Mouse (Mus musculus) liver, embryonic 13.5 days (tissue): ENCODE data around the gene Mpped2. TPM values are rescaled to one million over a fixed set of nuclear protein-coding genes. Genes with fewer than 3 reads are reported as not detected.

Experiments used
- ATAC-seq: fragments of 200-750 bp; cut with Nextera tagmentation; 2 replicates; pipeline ENCODE4 v1.8.0; 2017; ENCODE audit warnings: low read depth, mild to moderate bottlenecking, moderate number of reproducible peaks, moderate library complexity
- DNase-seq: peaks from one replicate; pipeline ENCODE4 v3.0.0; 2022
- H3K27ac ChIP-seq: fragments of 300-500 bp; sonication (generic); 2 replicates; pipeline ENCODE4 v1.5.1; 2015; ENCODE audit warnings: moderate library complexity, mild to moderate bottlenecking, inconsistent platforms
- H3K27me3 ChIP-seq: fragments of 300-500 bp; sonication (generic); 2 replicates; pipeline ENCODE4 v1.6.1; 2015; ENCODE audit warnings: mild to moderate bottlenecking, inconsistent platforms
- H3K36me3 ChIP-seq: fragments of 300-500 bp; sonication (generic); 2 replicates; pipeline ENCODE4 v1.6.1; 2015; ENCODE audit warnings: mild to moderate bottlenecking, inconsistent platforms
- H3K4me1 ChIP-seq: fragments of 300-500 bp; sonication (generic); replicated peaks from 2 replicates; pipeline ENCODE4 v1.6.1; 2015; ENCODE audit warnings: inconsistent platforms
- H3K4me2 ChIP-seq: fragments of 300-500 bp; sonication (generic); 2 replicates; pipeline ENCODE4 v1.6.1; 2015; ENCODE audit warnings: inconsistent platforms, mild to moderate bottlenecking, moderate library complexity
- H3K4me3 ChIP-seq: fragments of 300-500 bp; sonication (generic); replicated peaks from 2 replicates; pipeline ENCODE4 v1.5.1; 2015; ENCODE audit warnings: mild to moderate bottlenecking, inconsistent platforms
- H3K9ac ChIP-seq: fragments of 300-500 bp; sonication (generic); 2 replicates; pipeline ENCODE4 v1.6.1; 2015; ENCODE audit warnings: mild to moderate bottlenecking, inconsistent platforms
- H3K9me3 ChIP-seq: fragments of 300-500 bp; sonication (generic); replicated peaks from 2 replicates; pipeline ENCODE4 v1.6.1; 2016; ENCODE audit warnings: inconsistent platforms
- WGBS: fragments of 180-500 bp; shearing (Covaris S2); methylation state at CpG from one replicate; pipeline ENCODE4 v1.1.7; 2015; ENCODE audit not compliant: insufficient replicate concordance; 5-methylcytosine and 5-hydroxymethylcytosine counted together
- polyA plus RNA-seq: library from polyadenylated mRNA; unstranded; fragments of >200 nt; fragmentation: Nextera tagmentation; extraction: Ambion mirVana; gene quantifications from 2 replicates; pipeline ENCODE4 v1.2.1, GENCODE M21; 2015

Gene Mpped2
- polyA plus RNA-seq, result 3.4 and 3.9 TPM in 2 replicates

DNA sequence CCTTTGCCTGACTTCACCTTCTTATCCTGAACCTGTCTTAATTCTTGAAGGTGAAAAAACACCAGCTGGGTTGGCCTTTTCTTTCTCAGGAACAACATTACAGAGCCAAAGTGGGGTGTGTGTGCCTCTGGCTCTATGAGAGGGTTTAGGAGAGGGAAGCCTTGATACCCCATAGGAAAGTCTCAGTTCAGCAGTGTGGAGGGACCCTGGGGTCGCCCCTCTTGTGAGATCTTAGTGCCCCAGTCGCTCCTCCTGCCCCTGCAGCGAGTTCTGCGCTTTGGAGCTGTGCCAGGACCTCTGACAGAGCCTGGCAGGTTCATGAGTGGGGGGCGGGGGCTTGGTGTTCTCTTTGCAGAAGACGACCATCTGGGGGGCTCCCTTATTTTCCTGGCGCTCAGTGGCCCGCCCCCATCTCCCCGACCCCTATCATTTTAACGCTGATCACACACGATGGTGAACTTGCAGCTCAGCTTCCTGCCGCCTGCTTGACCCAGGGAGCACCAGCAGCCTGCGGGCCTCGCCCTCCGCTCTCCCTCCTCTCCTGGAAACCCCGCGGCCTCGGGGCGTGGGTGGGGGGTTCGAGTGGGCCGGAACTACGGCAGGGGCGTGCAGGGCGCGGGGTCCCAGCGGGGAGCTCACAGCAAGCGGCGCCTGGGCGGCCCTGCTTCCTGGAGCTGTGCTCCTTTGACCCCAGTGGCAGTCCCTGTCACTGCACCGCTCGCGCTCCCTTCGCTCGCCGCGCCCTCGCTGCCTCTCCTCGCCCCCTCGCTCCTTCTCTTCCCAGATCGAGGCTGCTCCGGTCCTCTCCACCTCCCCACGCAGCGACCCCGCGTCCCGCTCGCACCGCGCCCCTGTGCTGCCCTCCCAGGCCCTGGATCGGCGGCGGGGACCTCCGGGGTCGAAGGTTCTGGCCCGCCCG lies at the start of gene Mpped2:
Gene Mpped2, plus strand, starts transcription at position 487 of the 919 bp plus-strand sequence.
- Histone ChIP-seq H3K9ac (peak within 1 kb of the TSS; percentile 65), H3K36me3 (no peaks in the 10 kb centered on the region), H3K27me3 (peaks cover 65% of the 10 kb centered on the region), H3K27ac (peak within 1 kb of the TSS; percentile 58), H3K4me3 (peak within 1 kb of the TSS; percentile 64), H3K4me2 (peak within 1 kb of the TSS; percentile 87), H3K9me3 (no peaks in the 10 kb centered on the region), H3K4me1 (peaks cover 11% of the 10 kb centered on the region; the same call in 1 of the 2 replicates)
- ATAC-seq (peak; percentile 75), DNase-seq (peak; percentile 33)
- under 1% methylated on average over 46 of the region's 56 CpGs for WGBS

DNA sequence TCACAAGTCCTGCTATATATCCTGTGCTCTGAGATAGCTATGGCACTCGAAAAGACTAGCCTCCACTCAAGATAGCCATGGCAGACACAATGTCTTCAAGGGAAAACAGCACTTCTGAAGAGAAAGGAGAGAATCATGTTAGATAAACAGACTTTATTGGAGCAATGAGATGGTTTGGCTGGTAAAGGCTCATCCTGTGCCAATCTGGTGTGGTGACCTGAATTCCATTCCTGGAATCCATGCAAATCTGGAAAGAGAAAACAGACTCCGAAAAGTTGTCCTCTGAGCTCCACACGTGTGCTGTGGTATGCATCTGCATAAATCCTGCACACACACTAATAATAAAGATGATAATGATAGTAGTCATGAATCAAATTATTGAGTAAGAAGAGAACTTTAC lies 48.3 kb upstream of the Mpped2 start:
- Histone ChIP-seq H3K27ac (no peak overlapping the region), H3K4me3 (no peak overlapping the region), H3K4me2 (no peak overlapping the region), H3K9me3 (no peaks in the 10 kb centered on the region), H3K4me1 (no peaks in the 10 kb centered on the region), H3K27me3 (no peaks in the 10 kb centered on the region), H3K9ac (no peak overlapping the region), H3K36me3 (no peaks in the 10 kb centered on the region)
- 67% methylated on average over 3 of the region's 3 CpGs for WGBS
- DNase-seq (no peak), ATAC-seq (no peak)

DNA sequence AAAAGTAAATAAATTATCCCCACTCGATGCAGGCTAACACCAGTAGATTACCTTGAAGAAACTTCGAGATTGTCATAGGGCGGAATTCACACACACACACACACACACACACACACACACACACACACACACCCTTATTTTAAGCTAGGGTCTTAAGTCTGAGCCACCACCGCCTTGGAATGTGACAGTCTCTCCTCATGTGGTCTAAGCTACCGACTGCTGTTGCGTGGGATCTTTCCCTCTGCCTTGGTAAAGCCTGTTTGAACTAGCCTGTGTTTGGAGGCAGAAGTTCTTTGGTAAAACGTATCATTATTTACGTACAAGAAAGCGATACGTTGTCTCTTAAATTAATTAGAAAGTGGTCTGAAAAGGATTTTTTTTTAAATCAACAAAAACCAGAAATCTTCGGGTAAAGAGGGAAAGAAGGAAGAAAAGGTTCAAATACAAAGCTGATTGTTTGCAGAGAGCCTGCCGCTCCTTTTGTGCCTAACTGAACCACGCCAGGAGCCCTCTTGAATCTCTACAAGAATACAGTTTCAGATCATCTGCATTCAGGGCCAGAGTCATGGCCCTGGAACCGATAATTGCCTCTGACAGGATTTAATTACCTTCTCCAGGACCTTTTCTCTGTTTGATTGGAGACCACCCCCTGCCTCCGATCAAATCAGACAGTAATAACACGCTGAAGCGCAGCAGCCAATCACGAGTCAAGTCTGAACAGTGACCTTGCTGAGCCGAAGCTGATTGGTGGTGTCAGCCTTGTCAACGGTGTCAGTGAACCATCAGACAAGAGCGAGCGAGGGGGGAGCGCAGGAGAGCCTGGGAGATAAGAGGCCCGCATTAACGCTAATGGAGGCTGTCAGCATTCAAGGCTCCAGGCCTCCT lies 43.1 kb upstream of the Mpped2 start:
- Histone ChIP-seq H3K4me3 (peak overlapping the region; percentile 58), H3K27ac (no peak overlapping the region), H3K4me1 (0 out of 2 replicates have a peak, but pooled peaks cover 2% of the 10 kb centered on the region), H3K36me3 (no peaks in the 10 kb centered on the region), H3K9ac (peak overlapping the region; percentile 47), H3K9me3 (no peaks in the 10 kb centered on the region), H3K27me3 (no peaks in the 10 kb centered on the region), H3K4me2 (peak overlapping the region; percentile 69)
- DNase-seq, result peak; percentile 66
- ATAC-seq, result peak; percentile 99
- 8% methylated on average over 25 of the region's 25 CpGs for WGBS

GRCm38 (mm10) chr2:106652151-106652550 lies 40.9 kb upstream of the Mpped2 start:
- ATAC-seq (no peak), DNase-seq (no peak)
- Histone ChIP-seq H3K4me1 (0 out of 2 replicates have a peak, but pooled peaks cover 2% of the 10 kb centered on the region), H3K9me3 (no peaks in the 10 kb centered on the region), H3K27me3 (no peaks in the 10 kb centered on the region), H3K4me3 (no peak overlapping the region), H3K4me2 (no peak overlapping the region), H3K27ac (no peak overlapping the region), H3K36me3 (no peaks in the 10 kb centered on the region), H3K9ac (no peak overlapping the region)
- WGBS, result 52% methylated on average over 8 of the region's 8 CpGs

- ATAC-seq (no peak), DNase-seq (no peak)
- 78% methylated on average over 4 of the region's 4 CpGs for WGBS
- no peaks in the 10 kb centered on the region for H3K36me3 ChIP-seq
- no peak overlapping the region for H3K9ac ChIP-seq
- no peaks in the 10 kb centered on the region for H3K9me3 ChIP-seq
- no peak overlapping the region for H3K4me2 ChIP-seq
- no peak overlapping the region for H3K27ac ChIP-seq
- H3K4me1 ChIP-seq, result 0 out of 2 replicates have a peak, but pooled peaks cover 2% of the 10 kb centered on the region
- H3K27me3 ChIP-seq, result no peaks in the 10 kb centered on the region
- no peak overlapping the region for H3K4me3 ChIP-seq
Measured at GRCm38 (mm10) chr2:106652741-106653140, 40.3 kb upstream of the Mpped2 start.

DNA sequence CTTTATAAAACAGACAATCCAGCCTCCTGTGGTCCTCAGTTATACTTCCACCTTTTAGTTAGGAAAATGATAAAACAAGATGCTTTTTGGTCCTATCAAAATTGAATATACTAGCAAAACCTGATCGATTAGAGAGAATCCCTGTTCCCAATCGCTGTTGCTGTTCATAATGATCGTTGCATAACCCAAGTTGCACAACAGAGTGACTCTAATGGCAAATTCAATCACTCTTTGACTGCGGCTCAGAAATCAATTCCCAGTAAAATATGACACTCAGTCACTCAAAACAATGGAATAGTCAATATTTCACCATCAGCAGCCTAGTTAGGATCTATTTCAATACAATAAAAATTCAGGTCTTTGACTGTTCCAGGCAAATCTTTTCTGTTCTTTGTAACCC lies 39.8 kb upstream of the Mpped2 start:
- no peaks in the 10 kb centered on the region for H3K27me3 ChIP-seq
- H3K36me3 ChIP-seq, result no peaks in the 10 kb centered on the region
- no peak for DNase-seq
- H3K9ac ChIP-seq, result no peak overlapping the region
- 72% methylated on average over 4 of the region's 4 CpGs for WGBS
- no peak for ATAC-seq
- no peak overlapping the region for H3K4me3 ChIP-seq
- no peaks in the 10 kb centered on the region for H3K9me3 ChIP-seq
- H3K4me1 ChIP-seq, result 0 out of 2 replicates have a peak, but pooled peaks cover 2% of the 10 kb centered on the region
- H3K27ac ChIP-seq, result no peak overlapping the region
- H3K4me2 ChIP-seq, result no peak overlapping the region

DNA sequence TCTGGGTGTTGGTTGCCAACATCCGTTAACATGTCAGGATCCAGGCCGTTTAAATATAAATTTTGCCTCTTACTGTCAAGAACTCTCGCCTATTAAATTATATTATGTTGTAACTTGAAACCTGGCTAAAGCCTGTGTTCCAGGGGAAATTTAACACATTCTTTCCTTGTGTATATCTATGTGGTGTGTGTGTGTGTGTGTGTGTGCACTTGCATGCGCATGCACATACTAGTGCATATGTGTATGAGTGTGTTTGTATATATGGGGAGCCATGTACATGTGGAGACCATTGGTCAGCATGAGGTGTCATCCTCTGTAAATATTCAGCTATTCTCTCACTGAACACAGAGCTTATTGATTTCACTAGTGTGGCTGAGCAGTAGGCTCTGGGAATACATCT lies 37.8 kb upstream of the Mpped2 start:
- Histone ChIP-seq H3K27ac (no peak overlapping the region), H3K4me3 (no peak overlapping the region), H3K4me1 (0 out of 2 replicates have a peak, but pooled peaks cover 2% of the 10 kb centered on the region), H3K27me3 (no peaks in the 10 kb centered on the region), H3K9me3 (no peaks in the 10 kb centered on the region), H3K4me2 (no peak overlapping the region), H3K9ac (no peak overlapping the region), H3K36me3 (no peaks in the 10 kb centered on the region)
- no peak for ATAC-seq
- 74% methylated on average over 4 of the region's 4 CpGs for WGBS
- no peak for DNase-seq

- no peak overlapping the region for H3K4me3 ChIP-seq
- H3K4me1 ChIP-seq, result no peaks in the 10 kb centered on the region
- no peaks in the 10 kb centered on the region for H3K36me3 ChIP-seq
- no peak overlapping the region for H3K4me2 ChIP-seq
- H3K9ac ChIP-seq, result no peak overlapping the region
- WGBS, result 70% methylated on average over 11 of the region's 11 CpGs
- ATAC-seq (no peak), DNase-seq (no peak)
- H3K27ac ChIP-seq, result no peak overlapping the region
- no peaks in the 10 kb centered on the region for H3K27me3 ChIP-seq
- H3K9me3 ChIP-seq, result no peaks in the 10 kb centered on the region
Measured at GRCm38 (mm10) chr2:106665271-106665670, 27.8 kb upstream of the Mpped2 start.

DNA sequence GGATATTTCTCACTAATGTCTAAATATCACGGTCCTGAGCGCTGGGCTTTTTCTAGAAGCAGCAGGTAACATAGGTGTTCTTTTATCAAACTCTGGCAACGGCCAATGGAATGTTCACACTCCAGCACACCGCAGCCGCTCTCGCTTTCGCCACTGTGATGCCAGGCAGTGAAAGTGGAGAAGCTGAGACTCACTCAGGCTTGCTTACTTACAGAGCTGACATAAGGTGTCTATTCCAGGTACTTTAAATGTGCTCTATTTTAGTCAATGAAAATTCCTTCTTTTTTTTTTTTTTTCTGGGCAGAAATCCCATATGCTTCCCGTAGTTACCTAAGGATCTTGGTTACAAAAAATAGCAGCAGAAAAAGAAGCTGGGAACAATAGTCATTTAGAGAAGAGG lies 18.8 kb upstream of the Mpped2 start:
- 85% methylated on average over 8 of the region's 8 CpGs for WGBS
- Histone ChIP-seq H3K4me3 (no peak overlapping the region), H3K36me3 (no peaks in the 10 kb centered on the region), H3K4me2 (no peak overlapping the region), H3K9ac (no peak overlapping the region), H3K27me3 (no peaks in the 10 kb centered on the region), H3K27ac (no peak overlapping the region), H3K4me1 (no peaks in the 10 kb centered on the region), H3K9me3 (no peaks in the 10 kb centered on the region)
- DNase-seq, result no peak
- ATAC-seq, result no peak

- H3K4me3 ChIP-seq, result no peak overlapping the region
- no peak overlapping the region for H3K27ac ChIP-seq
- no peaks in the 10 kb centered on the region for H3K36me3 ChIP-seq
- no peak overlapping the region for H3K9ac ChIP-seq
- DNase-seq, result no peak
- WGBS, result 35% methylated on average over 2 of the region's 2 CpGs
- H3K4me2 ChIP-seq, result no peak overlapping the region
- H3K27me3 ChIP-seq, result no peaks in the 10 kb centered on the region
- H3K9me3 ChIP-seq, result no peaks in the 10 kb centered on the region
- ATAC-seq, result no peak
- no peaks in the 10 kb centered on the region for H3K4me1 ChIP-seq
Measured at GRCm38 (mm10) chr2:106677449-106677848, 15.6 kb upstream of the Mpped2 start.
